Mouse (Mus musculus) stomach, postnatal 0 days (tissue): ENCODE results near the gene Fam83f.

Experiments used
- CTCF ChIP-seq: IDR thresholded peaks from 2 replicates; pipeline ENCODE4 v1.5.1; 2016; ENCODE audit warnings: antibody characterized with exemption, low read depth, mild to moderate bottlenecking, moderate library complexity
- EP300 ChIP-seq: optimal IDR thresholded peaks from 2 replicates; pipeline ENCODE3; 2016; ENCODE audit warnings: antibody characterized with exemption

- TF ChIP-seq CTCF = no peak
- no peak for TF ChIP-seq EP300
Measured at GRCm38 (mm10) chr15:80671295-80672252, at the start of gene Fam83f.
